Mouse (Mus musculus) liver, embryonic 13.5 days (tissue): ENCODE measurements around the gene Slc18b1. TPM values are rescaled to one million over a fixed set of nuclear protein-coding genes. Genes with fewer than 3 reads are reported as not detected.
"Not testable (repeated sequence)": the region's sequence is repeated elsewhere in the genome, so short reads cannot be mapped to it uniquely, and the experiment has no call there.

Experiments used
- ATAC-seq: fragments of 200-750 bp; cut with Nextera tagmentation; 2 replicates; pipeline ENCODE4 v1.8.0; 2017; ENCODE audit warnings: low read depth, mild to moderate bottlenecking, moderate number of reproducible peaks, moderate library complexity
- DNase-seq: peaks from one replicate; pipeline ENCODE4 v3.0.0; 2022
- H3K27ac ChIP-seq: fragments of 300-500 bp; sonication (generic); 2 replicates; pipeline ENCODE4 v1.5.1; 2015; ENCODE audit warnings: moderate library complexity, mild to moderate bottlenecking, inconsistent platforms
- H3K27me3 ChIP-seq: fragments of 300-500 bp; sonication (generic); 2 replicates; pipeline ENCODE4 v1.6.1; 2015; ENCODE audit warnings: mild to moderate bottlenecking, inconsistent platforms
- H3K36me3 ChIP-seq: fragments of 300-500 bp; sonication (generic); 2 replicates; pipeline ENCODE4 v1.6.1; 2015; ENCODE audit warnings: mild to moderate bottlenecking, inconsistent platforms
- H3K4me1 ChIP-seq: fragments of 300-500 bp; sonication (generic); replicated peaks from 2 replicates; pipeline ENCODE4 v1.6.1; 2015; ENCODE audit warnings: inconsistent platforms
- H3K4me2 ChIP-seq: fragments of 300-500 bp; sonication (generic); 2 replicates; pipeline ENCODE4 v1.6.1; 2015; ENCODE audit warnings: inconsistent platforms, mild to moderate bottlenecking, moderate library complexity
- H3K4me3 ChIP-seq: fragments of 300-500 bp; sonication (generic); replicated peaks from 2 replicates; pipeline ENCODE4 v1.5.1; 2015; ENCODE audit warnings: mild to moderate bottlenecking, inconsistent platforms
- H3K9ac ChIP-seq: fragments of 300-500 bp; sonication (generic); 2 replicates; pipeline ENCODE4 v1.6.1; 2015; ENCODE audit warnings: mild to moderate bottlenecking, inconsistent platforms
- H3K9me3 ChIP-seq: fragments of 300-500 bp; sonication (generic); replicated peaks from 2 replicates; pipeline ENCODE4 v1.6.1; 2016; ENCODE audit warnings: inconsistent platforms
- WGBS: fragments of 180-500 bp; shearing (Covaris S2); methylation state at CpG from one replicate; pipeline ENCODE4 v1.1.7; 2015; ENCODE audit not compliant: insufficient replicate concordance; 5-methylcytosine and 5-hydroxymethylcytosine counted together
- polyA plus RNA-seq: library from polyadenylated mRNA; unstranded; fragments of >200 nt; fragmentation: Nextera tagmentation; extraction: Ambion mirVana; gene quantifications from 2 replicates; pipeline ENCODE4 v1.2.1, GENCODE M21; 2015

The Slc18b1 gene
- polyA plus RNA-seq, 1 experiment from 2014 or later, result 2.1 TPM

GRCm38 (mm10) chr10:23786040-23786439, 10.7 kb upstream of the Slc18b1 start:
- under 1% methylated on average over 4 of the region's 4 CpGs for WGBS
- Histone ChIP-seq H3K4me3 (peak overlapping the region; percentile 96), H3K4me2 (peak overlapping the region; percentile 79), H3K36me3 (peaks cover 39% of the 10 kb centered on the region), H3K9ac (peak overlapping the region; percentile 96), H3K27ac (peak overlapping the region; percentile 88), H3K9me3 (no peaks in the 10 kb centered on the region), H3K4me1 (peaks cover 60% of the 10 kb centered on the region), H3K27me3 (no peaks in the 10 kb centered on the region)
- DNase-seq, result no peak
- no peak for ATAC-seq

- peak overlapping the region; percentile 88 for H3K27ac ChIP-seq
- peak overlapping the region; percentile 96 for H3K4me3 ChIP-seq
- H3K27me3 ChIP-seq, DNase-seq, H3K9me3 ChIP-seq: not testable (repeated sequence)
- H3K4me2 ChIP-seq, result peak overlapping the region; percentile 79
- peak overlapping the region; percentile 96 for H3K9ac ChIP-seq
- under 1% methylated on average over 23 of the region's 23 CpGs for WGBS
- peaks cover 54% of the 10 kb centered on the region for H3K4me1 ChIP-seq
- peaks cover 39% of the 10 kb centered on the region for H3K36me3 ChIP-seq
- ATAC-seq, result peak; percentile 23
Measured at GRCm38 (mm10) chr10:23786631-23787038, 10.2 kb upstream of the Slc18b1 start.

DNA sequence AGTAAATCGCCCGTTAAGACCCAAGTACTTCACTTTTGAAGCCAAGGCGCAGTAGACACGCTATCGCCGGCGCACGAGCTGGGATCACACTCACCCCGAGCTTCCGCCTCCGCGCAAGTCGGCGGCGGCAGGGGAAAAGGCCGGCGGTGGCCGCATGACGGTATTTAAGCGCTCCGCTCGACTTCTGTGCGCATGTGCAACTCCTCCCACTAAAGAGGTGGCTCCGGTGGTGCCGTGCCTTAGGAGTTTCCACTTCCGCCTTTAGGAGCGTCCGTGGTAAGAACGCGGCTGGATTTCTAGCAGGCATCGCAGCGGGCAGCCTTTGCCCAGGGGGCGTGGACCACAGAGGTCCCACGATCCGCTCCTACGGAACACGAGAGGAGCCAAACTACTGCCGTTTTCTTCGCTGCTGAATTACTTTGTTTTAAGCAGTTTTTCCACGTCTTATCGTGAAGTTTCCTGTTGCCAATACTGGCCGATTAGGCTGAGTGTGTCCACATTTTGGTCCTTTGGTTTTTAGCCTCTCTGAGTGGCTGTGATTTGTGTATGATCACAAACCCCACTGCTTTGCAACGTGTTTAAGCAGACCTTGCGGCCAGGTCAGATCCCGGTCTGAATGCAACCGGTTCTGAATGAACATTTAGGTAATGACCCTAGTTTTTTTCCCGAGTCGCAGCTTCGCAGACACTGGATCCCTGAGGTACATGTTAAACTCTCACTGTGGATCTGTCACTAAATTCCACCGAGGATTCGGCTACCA, 9.5 kb upstream of the Slc18b1 start, which contains the start of gene Rps12:
Gene Rps12, minus strand, starts transcription at position 214 of the 760 bp plus-strand sequence.
- peak; percentile 97 for DNase-seq

DNA sequence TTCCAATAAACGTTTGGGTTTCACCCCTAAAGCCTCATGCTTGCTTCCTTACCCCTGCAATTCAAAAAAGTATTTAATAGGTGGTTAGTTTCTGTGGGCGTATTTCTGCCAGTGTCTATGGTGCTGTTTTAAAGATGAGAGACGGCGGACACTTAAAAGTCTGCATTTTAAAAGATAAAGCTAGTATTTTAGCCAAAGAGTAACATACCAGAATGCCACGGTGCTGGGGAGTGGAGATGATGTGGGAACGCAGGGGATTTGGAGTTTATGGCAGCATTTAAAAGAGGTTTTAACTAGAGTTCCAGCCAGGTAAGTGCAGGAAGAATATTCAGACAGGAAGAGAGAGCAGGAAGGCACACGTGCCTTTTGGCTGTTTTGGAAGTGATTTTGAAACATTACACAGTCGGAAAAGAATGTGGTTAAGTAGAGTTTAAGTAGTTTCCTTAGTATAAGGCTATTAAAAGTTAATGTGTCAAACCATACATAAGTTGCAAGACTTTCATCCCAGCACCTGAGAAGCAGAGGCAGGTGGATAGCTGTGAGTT, 8.7 kb upstream of the Slc18b1 start:
- H3K4me3 ChIP-seq, result peak overlapping the region; percentile 96
- H3K36me3 ChIP-seq, result peaks cover 35% of the 10 kb centered on the region
- DNase-seq, result no peak
- H3K27ac ChIP-seq, result peak overlapping the region; percentile 87
- H3K9ac ChIP-seq, result peak overlapping the region; percentile 84
- peak overlapping the region; percentile 79 for H3K4me2 ChIP-seq
- peaks cover 41% of the 10 kb centered on the region for H3K4me1 ChIP-seq
- no peaks in the 10 kb centered on the region for H3K27me3 ChIP-seq
- H3K9me3 ChIP-seq, result no peaks in the 10 kb centered on the region
- ATAC-seq, result no peak
- 6% methylated on average over 8 of the region's 8 CpGs for WGBS

More for the DNA sequence above, 9.5 kb upstream of the Slc18b1 start, which contains the start of gene Rps12:
- Histone ChIP-seq H3K4me2 (peak within 1 kb of the TSS; percentile 79), H3K9me3 (no peaks in the 10 kb centered on the region), H3K4me1 (peaks cover 48% of the 10 kb centered on the region), H3K4me3 (peak within 1 kb of the TSS; percentile 96), H3K36me3 (peaks cover 39% of the 10 kb centered on the region), H3K9ac (peak within 1 kb of the TSS; percentile 96), H3K27ac (peak within 1 kb of the TSS; percentile 88), H3K27me3 (no peaks in the 10 kb centered on the region)
- peak; percentile 92 for ATAC-seq
- under 1% methylated on average over 51 of the region's 51 CpGs for WGBS

DNA sequence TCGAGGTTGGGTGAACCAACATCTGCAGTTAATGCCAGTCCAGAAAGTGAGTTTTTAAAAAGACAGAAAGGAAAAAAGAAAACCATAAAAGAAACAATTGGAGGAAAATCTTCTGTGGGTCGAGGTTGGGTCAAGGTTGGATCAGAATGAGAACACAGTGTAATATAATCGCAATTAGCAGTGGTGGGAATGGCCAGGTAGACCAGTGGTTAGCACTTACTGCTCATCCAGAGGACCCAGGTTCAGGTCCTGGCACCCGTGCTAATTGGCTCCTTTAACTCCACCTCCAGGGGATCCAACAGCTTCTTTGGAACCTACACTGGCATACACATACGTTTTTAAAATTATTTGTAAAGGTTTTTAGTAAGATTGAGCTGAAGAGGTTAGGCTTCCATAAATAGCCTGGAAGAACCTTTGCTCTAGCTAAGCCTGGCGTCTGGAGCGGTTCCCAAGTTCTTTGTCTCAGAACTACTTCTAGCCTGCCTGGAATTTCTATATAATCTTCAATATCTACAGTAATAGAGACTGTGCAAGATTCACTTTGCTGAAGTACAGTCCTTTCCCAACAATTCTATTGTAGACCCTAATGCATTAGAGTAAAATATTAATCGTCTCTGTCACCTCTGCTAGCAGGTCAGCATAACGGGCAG, 790 bp upstream of the Slc18b1 start:
- no peaks in the 10 kb centered on the region for H3K9me3 ChIP-seq
- H3K36me3 ChIP-seq, result no peaks in the 10 kb centered on the region
- H3K27ac ChIP-seq, result no peak overlapping the region
- H3K27me3 ChIP-seq, result no peaks in the 10 kb centered on the region
- DNase-seq, result no peak
- 59% methylated on average over 9 of the region's 9 CpGs for WGBS
- H3K4me1 ChIP-seq, result peaks cover 18% of the 10 kb centered on the region
- no peak overlapping the region for H3K9ac ChIP-seq
- H3K4me2 ChIP-seq, result peak overlapping the region; percentile 80; the same call in 1 of the 2 replicates
- ATAC-seq, result no peak
- no peak overlapping the region for H3K4me3 ChIP-seq

DNA sequence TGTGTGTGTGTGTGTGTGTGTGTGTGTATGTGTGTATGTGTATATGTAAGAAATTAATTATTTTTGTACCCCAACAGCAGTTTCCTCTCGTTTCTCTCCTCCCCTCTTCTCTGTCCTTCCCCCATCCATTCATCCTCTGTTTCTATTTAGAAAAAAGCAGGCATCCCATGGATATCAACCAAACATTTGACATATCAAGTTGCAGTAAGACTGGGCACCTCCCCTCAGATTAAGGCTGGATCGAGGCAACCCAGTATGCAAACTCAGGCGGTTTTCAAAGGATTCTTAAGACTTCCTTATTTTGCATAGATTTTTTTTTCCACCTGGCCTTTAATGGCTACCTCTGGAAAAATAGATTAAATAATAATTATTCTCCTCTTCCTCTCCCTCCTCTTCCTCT, 820 bp downstream of the Slc18b1 start:
- Histone ChIP-seq H3K9ac (peak overlapping the region; percentile 72; the same call in 1 of the 2 replicates), H3K4me1 (peaks cover 18% of the 10 kb centered on the region), H3K27ac (no peak overlapping the region), H3K36me3 (no peaks in the 10 kb centered on the region), H3K9me3 (no peaks in the 10 kb centered on the region), H3K4me2 (peak overlapping the region; percentile 80), H3K27me3 (no peaks in the 10 kb centered on the region), H3K4me3 (peak overlapping the region; percentile 69)
- no peak for ATAC-seq
- 30% methylated on average over 3 of the region's 3 CpGs for WGBS
- no peak for DNase-seq

DNA sequence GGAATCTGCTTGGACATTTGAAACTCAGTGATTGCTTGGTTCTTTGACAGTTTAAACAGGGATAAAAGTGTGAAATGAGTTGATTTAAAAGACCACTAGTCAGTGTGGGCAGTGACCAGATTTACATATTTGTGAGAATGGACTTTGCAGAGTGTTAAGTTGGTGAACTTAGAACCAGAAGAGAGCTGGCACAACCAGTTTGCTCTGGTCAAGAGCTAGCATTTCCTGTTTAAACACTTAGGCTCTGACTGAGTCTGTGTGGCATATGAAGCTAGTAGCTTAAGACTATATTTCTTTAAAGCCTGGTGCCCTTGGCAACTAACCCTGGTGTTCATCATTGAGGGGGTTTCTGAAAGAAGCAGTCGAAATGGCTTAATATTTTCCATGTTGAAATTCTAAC, 1.4 kb downstream of the Slc18b1 start:
- Histone ChIP-seq H3K9me3 (no peaks in the 10 kb centered on the region), H3K27ac (no peak overlapping the region), H3K9ac (no peak overlapping the region), H3K36me3 (no peaks in the 10 kb centered on the region), H3K27me3 (no peaks in the 10 kb centered on the region), H3K4me1 (peaks cover 18% of the 10 kb centered on the region), H3K4me3 (no peak overlapping the region), H3K4me2 (no peak overlapping the region)
- ATAC-seq (no peak), DNase-seq (no peak)
- WGBS, result 67% methylated on average over 1 of the region's 1 CpGs

DNA sequence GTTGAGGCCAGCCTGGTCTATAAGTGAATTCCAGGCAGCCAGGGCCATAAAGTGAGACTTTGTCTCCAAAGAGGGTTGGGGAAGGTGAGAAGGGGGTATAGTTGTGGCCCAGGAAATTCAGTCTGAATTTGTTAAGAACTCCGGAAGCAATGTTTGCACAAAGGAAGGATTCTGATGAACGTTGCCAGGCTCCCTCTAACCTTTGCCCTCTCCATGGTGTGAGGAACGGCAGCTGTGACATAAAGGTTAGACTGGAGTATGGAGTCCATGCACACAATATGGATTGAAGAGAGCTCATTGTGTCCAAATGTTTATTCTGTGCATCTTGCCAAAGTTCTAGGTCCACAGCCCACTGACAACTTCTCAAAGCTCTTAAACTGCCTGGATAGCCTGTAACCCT, 3.1 kb downstream of the Slc18b1 start:
- H3K27ac ChIP-seq, result no peak overlapping the region
- DNase-seq (no peak), ATAC-seq (peak; percentile 26; the same call in 1 of the 2 replicates)
- H3K4me1 ChIP-seq, result peaks cover 18% of the 10 kb centered on the region
- H3K4me2 ChIP-seq, result no peak overlapping the region
- H3K9ac ChIP-seq, result no peak overlapping the region
- no peaks in the 10 kb centered on the region for H3K27me3 ChIP-seq
- H3K36me3 ChIP-seq, result peaks cover 6% of the 10 kb centered on the region; the same call in 1 of the 2 replicates
- no peak overlapping the region for H3K4me3 ChIP-seq
- no peaks in the 10 kb centered on the region for H3K9me3 ChIP-seq
- WGBS, result 51% methylated on average over 3 of the region's 3 CpGs

- 0 out of 2 replicates have a peak, but pooled peaks cover 3% of the 10 kb centered on the region for H3K4me1 ChIP-seq
- no peaks in the 10 kb centered on the region for H3K27me3 ChIP-seq
- H3K4me2 ChIP-seq, result no peak overlapping the region
- H3K27ac ChIP-seq, result no peak overlapping the region
- 30% methylated on average over 3 of the region's 3 CpGs for WGBS
- DNase-seq, result no peak
- H3K9me3 ChIP-seq, result no peaks in the 10 kb centered on the region
- ATAC-seq, result no peak
- H3K9ac ChIP-seq, result no peak overlapping the region
- H3K36me3 ChIP-seq, result peaks cover 9% of the 10 kb centered on the region; the same call in 1 of the 2 replicates
- no peak overlapping the region for H3K4me3 ChIP-seq
Measured at GRCm38 (mm10) chr10:23802911-23803310, 6.1 kb downstream of the Slc18b1 start.

DNA sequence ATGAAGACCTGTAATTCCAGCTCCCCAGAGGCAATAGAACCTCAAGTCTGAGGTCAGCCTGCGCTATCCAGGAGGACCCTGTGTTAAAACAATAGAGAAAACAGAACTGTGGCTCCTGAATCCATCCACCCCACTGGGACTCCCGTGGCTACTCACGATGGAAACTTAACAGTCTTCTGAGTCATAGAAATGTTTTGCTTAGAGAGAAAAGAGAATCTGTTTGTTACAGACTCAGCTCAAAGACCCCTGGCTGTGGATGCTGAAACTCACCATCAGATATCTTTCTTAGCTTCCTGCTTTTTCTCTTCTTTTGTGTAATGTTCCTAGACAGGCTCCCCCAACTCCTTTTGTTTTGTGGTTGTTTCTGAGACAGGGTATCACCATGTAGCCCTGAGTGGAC, 7.9 kb downstream of the Slc18b1 start:
- DNase-seq, result no peak
- no peaks in the 10 kb centered on the region for H3K9me3 ChIP-seq
- peaks cover 9% of the 10 kb centered on the region; the same call in 1 of the 2 replicates for H3K36me3 ChIP-seq
- 70% methylated on average over 3 of the region's 3 CpGs for WGBS
- H3K27me3 ChIP-seq, result no peaks in the 10 kb centered on the region
- no peaks in the 10 kb centered on the region for H3K4me1 ChIP-seq
- no peak overlapping the region for H3K4me3 ChIP-seq
- H3K4me2 ChIP-seq, result no peak overlapping the region
- H3K9ac ChIP-seq, result no peak overlapping the region
- ATAC-seq, result no peak
- H3K27ac ChIP-seq, result no peak overlapping the region

GRCm38 (mm10) chr10:23806201-23806600, 9.4 kb downstream of the Slc18b1 start:
- ATAC-seq, result no peak

More at GRCm38 (mm10) chr10:23806201-23806600, 9.4 kb downstream of the Slc18b1 start:
- Histone ChIP-seq H3K9ac (no peak overlapping the region), H3K36me3 (peaks cover 9% of the 10 kb centered on the region; the same call in 1 of the 2 replicates), H3K4me1 (no peaks in the 10 kb centered on the region), H3K27ac (no peak overlapping the region), H3K27me3 (no peaks in the 10 kb centered on the region), H3K9me3 (no peaks in the 10 kb centered on the region), H3K4me2 (no peak overlapping the region), H3K4me3 (no peak overlapping the region)
- no peak for DNase-seq
- WGBS, result 65% methylated on average over 4 of the region's 4 CpGs
